Mouse (Mus musculus): ENCODE data around the gene Ssu2. TPM values are rescaled to one million over a fixed set of nuclear protein-coding genes. Genes with fewer than 3 reads are reported as not detected.

Ssu2 gene
- polyA plus RNA-seq, 1 experiment from 2014 or later: 0.45 TPM

DNA sequence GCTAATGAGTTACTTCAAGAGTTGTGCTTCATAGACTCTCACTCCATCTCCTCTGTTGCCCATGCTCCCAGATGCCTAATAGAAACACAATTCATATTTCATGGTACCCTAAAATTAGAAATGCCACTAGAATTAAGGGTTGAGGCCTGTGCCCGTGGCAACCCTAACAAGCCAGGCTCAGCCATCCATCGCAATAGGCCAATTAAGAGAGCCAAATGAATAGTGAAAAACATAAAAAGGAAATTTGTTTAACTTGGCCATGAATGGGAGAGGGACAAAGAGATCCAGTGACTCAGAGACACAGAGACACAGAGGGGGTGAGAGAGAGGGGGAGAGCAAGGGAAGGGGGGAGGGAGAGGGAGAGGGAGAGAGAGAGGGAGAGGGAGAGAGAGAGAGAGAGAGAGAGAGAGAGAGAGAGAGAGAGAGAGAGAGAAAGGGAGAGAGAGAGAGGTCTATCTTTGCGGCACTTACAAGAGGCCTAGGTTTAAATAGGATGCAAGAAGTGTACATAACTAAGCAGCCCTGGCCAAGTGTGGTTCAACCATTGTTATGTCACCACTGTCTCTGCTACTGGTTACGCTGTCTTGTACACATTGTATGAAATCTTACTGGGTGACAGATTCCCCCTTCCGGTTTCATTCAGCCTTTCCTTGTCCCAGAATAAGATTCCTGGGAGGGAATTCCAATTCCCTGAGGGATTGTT, 57.2 kb downstream of the Ssu2 start:
- Histone ChIP-seq H3K9ac (ENCODE audit: low read depth, low read length) (no peak overlapping the region), H3K4me2 (replicated peaks; ENCODE audit: low read depth, low read length) (no peak overlapping the region), H3K9me3 (ENCODE audit: control insufficient read depth, low read length) (no peaks in the 10 kb centered on the region), H3K27ac (ENCODE audit: low read depth, low read length) (no peak overlapping the region), H3K27me3 (ENCODE audit: control insufficient read depth, insufficient read depth, low read length) (no peaks in the 10 kb centered on the region), H3K4me1 (replicated peaks; ENCODE audit: control insufficient read depth, insufficient read depth, low read length) (no peaks in the 10 kb centered on the region), H3K4me3 (ENCODE audit: low read depth, low read length) (no peak overlapping the region), H3K36me3 (ENCODE audit: control insufficient read depth, insufficient read depth, low read length) (no peaks in the 10 kb centered on the region)
- 81% methylated on average over 5 of the region's 5 CpGs for whole genome bisulfite sequencing
- ATAC-seq (ENCODE audit: low FRiP score): no peak
- no peak for DNase-seq (ENCODE audit: low spot score)

DNA sequence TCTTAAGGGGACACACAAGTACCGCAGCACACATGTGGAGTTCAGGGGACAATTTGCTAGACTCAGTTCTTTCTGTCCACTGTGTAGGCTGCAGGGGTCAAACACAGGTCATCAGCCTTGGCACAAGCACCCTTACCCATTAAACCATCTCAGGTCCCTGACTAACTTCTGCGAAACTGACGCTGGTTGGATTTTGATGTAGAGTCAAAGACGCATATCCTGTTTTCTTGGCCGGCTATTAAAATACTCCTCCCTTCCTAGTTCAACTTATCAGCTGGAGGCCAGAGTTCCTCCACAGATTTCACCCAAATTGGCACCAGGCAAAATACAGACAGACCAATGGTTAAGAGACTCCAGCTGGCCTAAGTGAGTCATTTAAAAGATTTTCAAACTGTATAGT, 60.0 kb downstream of the Ssu2 start:
- Histone ChIP-seq H3K9me3 (ENCODE audit: control insufficient read depth, low read length) (no peaks in the 10 kb centered on the region), H3K9ac (ENCODE audit: low read depth, low read length) (no peak overlapping the region), H3K4me1 (replicated peaks; ENCODE audit: control insufficient read depth, insufficient read depth, low read length) (no peaks in the 10 kb centered on the region), H3K36me3 (ENCODE audit: control insufficient read depth, insufficient read depth, low read length) (no peaks in the 10 kb centered on the region), H3K27ac (ENCODE audit: low read depth, low read length) (no peak overlapping the region), H3K4me2 (replicated peaks; ENCODE audit: low read depth, low read length) (no peak overlapping the region), H3K27me3 (ENCODE audit: control insufficient read depth, insufficient read depth, low read length) (no peaks in the 10 kb centered on the region), H3K4me3 (ENCODE audit: low read depth, low read length) (no peak overlapping the region)
- DNase-seq (ENCODE audit: low spot score) (no peak), ATAC-seq (ENCODE audit: low FRiP score) (no peak)
- 83% methylated on average over 5 of the region's 5 CpGs for WGBS

- Histone ChIP-seq H3K9ac (ENCODE audit: low read depth, low read length) (no peak overlapping the region), H3K27ac (ENCODE audit: low read depth, low read length) (no peak overlapping the region), H3K36me3 (ENCODE audit: control insufficient read depth, insufficient read depth, low read length) (no peaks in the 10 kb centered on the region), H3K4me3 (ENCODE audit: low read depth, low read length) (no peak overlapping the region), H3K9me3 (ENCODE audit: control insufficient read depth, low read length) (no peaks in the 10 kb centered on the region), H3K4me2 (replicated peaks; ENCODE audit: low read depth, low read length) (no peak overlapping the region), H3K27me3 (ENCODE audit: control insufficient read depth, insufficient read depth, low read length) (no peaks in the 10 kb centered on the region), H3K4me1 (replicated peaks; ENCODE audit: control insufficient read depth, insufficient read depth, low read length) (no peaks in the 10 kb centered on the region)
- ATAC-seq (ENCODE audit: low FRiP score): no peak
- DNase-seq (ENCODE audit: low spot score): no peak
- WGBS: 96% methylated on average over 3 of the region's 3 CpGs
These were observed 62.6 kb downstream of the Ssu2 start for GRCm38 (mm10) chr6:112325213-112325612.

- Histone ChIP-seq H3K4me2 (replicated peaks; ENCODE audit: low read depth, low read length) (no peak overlapping the region), H3K27ac (ENCODE audit: low read depth, low read length) (no peak overlapping the region), H3K9ac (ENCODE audit: low read depth, low read length) (no peak overlapping the region), H3K4me3 (ENCODE audit: low read depth, low read length) (no peak overlapping the region), H3K36me3 (ENCODE audit: control insufficient read depth, insufficient read depth, low read length) (no peaks in the 10 kb centered on the region), H3K9me3 (ENCODE audit: control insufficient read depth, low read length) (no peaks in the 10 kb centered on the region), H3K27me3 (ENCODE audit: control insufficient read depth, insufficient read depth, low read length) (no peaks in the 10 kb centered on the region), H3K4me1 (replicated peaks; ENCODE audit: control insufficient read depth, insufficient read depth, low read length) (no peaks in the 10 kb centered on the region)
- DNase-seq (ENCODE audit: low spot score) (no peak), ATAC-seq (ENCODE audit: low FRiP score) (no peak)
- WGBS: 89% methylated on average over 5 of the region's 5 CpGs
These were observed 64.9 kb downstream of the Ssu2 start for GRCm38 (mm10) chr6:112322916-112323315.

GRCm38 (mm10) chr6:112320679-112321078, 67.1 kb downstream of the Ssu2 start:
- Histone ChIP-seq H3K9me3 (ENCODE audit: control insufficient read depth, low read length) (no peaks in the 10 kb centered on the region), H3K4me3 (ENCODE audit: low read depth, low read length) (no peak overlapping the region), H3K9ac (ENCODE audit: low read depth, low read length) (no peak overlapping the region), H3K4me1 (replicated peaks; ENCODE audit: control insufficient read depth, insufficient read depth, low read length) (no peaks in the 10 kb centered on the region), H3K27me3 (ENCODE audit: control insufficient read depth, insufficient read depth, low read length) (no peaks in the 10 kb centered on the region), H3K4me2 (replicated peaks; ENCODE audit: low read depth, low read length) (no peak overlapping the region), H3K27ac (ENCODE audit: low read depth, low read length) (no peak overlapping the region), H3K36me3 (ENCODE audit: control insufficient read depth, insufficient read depth, low read length) (no peaks in the 10 kb centered on the region)
- no peak for ATAC-seq (ENCODE audit: low FRiP score)
- 42% methylated on average over 5 of the region's 5 CpGs for WGBS
- no peak for DNase-seq (ENCODE audit: low spot score)

DNA sequence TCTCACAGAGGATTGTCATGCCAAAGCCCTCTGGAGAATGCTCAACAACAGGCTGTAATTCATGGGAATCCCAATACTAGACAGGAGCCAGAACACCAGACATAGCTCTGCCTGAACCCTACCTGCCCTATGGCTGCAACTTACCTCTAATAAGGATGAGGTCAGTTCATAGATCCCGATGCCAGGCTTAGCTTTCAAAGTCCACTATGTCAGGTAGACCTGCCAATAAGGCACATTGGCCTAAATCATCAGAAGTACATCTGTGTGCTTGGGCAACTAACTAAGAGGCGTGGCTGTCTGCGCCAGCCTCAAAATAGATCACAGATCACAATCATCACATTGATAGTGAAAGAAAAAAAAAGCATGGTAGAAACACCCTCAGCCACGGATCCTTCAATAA, 68.4 kb downstream of the Ssu2 start:
- DNase-seq (ENCODE audit: low spot score) (no peak), ATAC-seq (ENCODE audit: low FRiP score) (no peak)
- no peak overlapping the region for H3K4me2 ChIP-seq (replicated peaks; ENCODE audit: low read depth, low read length)
- no peak overlapping the region for H3K27ac ChIP-seq (ENCODE audit: low read depth, low read length)
- WGBS: 89% methylated on average over 4 of the region's 4 CpGs
- H3K9me3 ChIP-seq (ENCODE audit: control insufficient read depth, low read length): no peaks in the 10 kb centered on the region
- no peak overlapping the region for H3K9ac ChIP-seq (ENCODE audit: low read depth, low read length)
- no peak overlapping the region for H3K4me3 ChIP-seq (ENCODE audit: low read depth, low read length)
- H3K36me3 ChIP-seq (ENCODE audit: control insufficient read depth, insufficient read depth, low read length): no peaks in the 10 kb centered on the region
- no peaks in the 10 kb centered on the region for H3K4me1 ChIP-seq (replicated peaks; ENCODE audit: control insufficient read depth, insufficient read depth, low read length)
- no peaks in the 10 kb centered on the region for H3K27me3 ChIP-seq (ENCODE audit: control insufficient read depth, insufficient read depth, low read length)

DNA sequence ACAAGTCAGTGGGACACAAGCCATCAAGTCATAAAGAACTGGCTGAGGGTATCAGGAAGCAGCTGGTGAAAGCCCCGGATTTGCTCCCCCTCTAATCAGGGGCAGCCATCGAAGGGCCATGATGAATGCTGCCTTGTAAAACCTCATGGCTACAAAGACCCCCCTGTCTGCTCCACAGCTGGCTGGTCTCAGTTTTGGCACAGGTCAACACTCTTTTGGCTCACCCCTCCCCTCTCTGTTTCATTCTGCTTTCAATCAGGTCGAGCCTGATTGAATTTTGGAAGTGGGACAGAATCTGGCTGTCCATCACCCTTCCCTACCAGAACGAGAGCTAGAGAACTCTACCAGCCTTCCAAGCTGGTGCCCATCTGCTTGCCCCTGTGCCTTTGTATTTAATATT, 76.4 kb downstream of the Ssu2 start:
- no peaks in the 10 kb centered on the region for H3K36me3 ChIP-seq (ENCODE audit: control insufficient read depth, insufficient read depth, low read length)
- no peaks in the 10 kb centered on the region for H3K27me3 ChIP-seq (ENCODE audit: control insufficient read depth, insufficient read depth, low read length)
- no peaks in the 10 kb centered on the region for H3K4me1 ChIP-seq (replicated peaks; ENCODE audit: control insufficient read depth, insufficient read depth, low read length)
- DNase-seq (ENCODE audit: low spot score): no peak
- no peak overlapping the region for H3K27ac ChIP-seq (ENCODE audit: low read depth, low read length)
- no peak for ATAC-seq (ENCODE audit: low FRiP score)
- H3K4me3 ChIP-seq (ENCODE audit: low read depth, low read length): no peak overlapping the region
- H3K9me3 ChIP-seq (ENCODE audit: control insufficient read depth, low read length): no peaks in the 10 kb centered on the region
- no peak overlapping the region for H3K9ac ChIP-seq (ENCODE audit: low read depth, low read length)
- no peak overlapping the region for H3K4me2 ChIP-seq (replicated peaks; ENCODE audit: low read depth, low read length)
- 46% methylated on average over 4 of the region's 4 CpGs for WGBS

- no peak overlapping the region for H3K4me3 ChIP-seq (ENCODE audit: low read depth, low read length)
- H3K9me3 ChIP-seq (ENCODE audit: control insufficient read depth, low read length): no peaks in the 10 kb centered on the region
- H3K4me2 ChIP-seq (replicated peaks; ENCODE audit: low read depth, low read length): no peak overlapping the region
- ATAC-seq (ENCODE audit: low FRiP score): no peak
- H3K36me3 ChIP-seq (ENCODE audit: control insufficient read depth, insufficient read depth, low read length): no peaks in the 10 kb centered on the region
- no peak overlapping the region for H3K27ac ChIP-seq (ENCODE audit: low read depth, low read length)
- no peak overlapping the region for H3K9ac ChIP-seq (ENCODE audit: low read depth, low read length)
- 71% methylated on average over 6 of the region's 6 CpGs for WGBS
- no peak for DNase-seq (ENCODE audit: low spot score)
- no peaks in the 10 kb centered on the region for H3K27me3 ChIP-seq (ENCODE audit: control insufficient read depth, insufficient read depth, low read length)
- H3K4me1 ChIP-seq (replicated peaks; ENCODE audit: control insufficient read depth, insufficient read depth, low read length): no peaks in the 10 kb centered on the region
These were observed 78.4 kb downstream of the Ssu2 start for GRCm38 (mm10) chr6:112309330-112309938.

All from hindbrain, embryonic 11.5 days (tissue).